ENCODE assay signal across 20 mouse cellular contexts in genomic region chr3:12020181-12020580, GRCm38 (mm10).
"Had no signal": no experiment of that assay in that cellular context is flagged by ENCODE, and none has a peak within 500 bp of the region (broad histone marks: within the 10 kb centered on the region; RNA-seq: fewer than 3 reads in every experiment).

No protein-coding gene starts in this region.

- H3K27ac ChIP-seq: midbrain, embryonic 10.5 days; midbrain, embryonic 12.5 days; neural tube, embryonic 13.5 days; neural tube, embryonic 15.5 days; stomach, embryonic 15.5 days; stomach, postnatal 0 days had no signal

- H3K36me3 ChIP-seq: midbrain, embryonic 10.5 days; midbrain, embryonic 12.5 days; neural tube, embryonic 13.5 days; neural tube, embryonic 15.5 days; stomach, embryonic 15.5 days had no signal

- DNase-seq: lung, adult 18-20 months; lung, embryonic 14.5 days; lung, postnatal 10 days; lung, postnatal 4 days; midbrain, embryonic 14.5 days; retina, postnatal 1 day; right cerebral cortex, adult 18-20 months; right cerebral cortex, postnatal 25 days; right cerebral cortex, postnatal 4 days; spleen, adult 18-20 months; thymus, adult 2 months; thymus, postnatal 25 days; thymus, postnatal 4 days had no signal

- H3K4me3 ChIP-seq: midbrain, embryonic 10.5 days; midbrain, embryonic 12.5 days; myocyte; neural tube, embryonic 13.5 days; neural tube, embryonic 15.5 days; stomach, embryonic 15.5 days had no signal

- H3K9me3 ChIP-seq: midbrain, embryonic 10.5 days; midbrain, embryonic 12.5 days; neural tube, embryonic 13.5 days; neural tube, embryonic 15.5 days; stomach, embryonic 15.5 days had no signal

- H3K4me2 ChIP-seq: lung, embryonic 14.5 days; midbrain, embryonic 12.5 days; neural tube, embryonic 13.5 days; neural tube, embryonic 15.5 days; stomach, embryonic 15.5 days had no signal

- H3K9ac ChIP-seq: lung, embryonic 14.5 days; midbrain, embryonic 12.5 days; neural tube, embryonic 13.5 days; neural tube, embryonic 15.5 days; stomach, embryonic 15.5 days had no signal

- H3K4me1 ChIP-seq: midbrain, embryonic 10.5 days; midbrain, embryonic 12.5 days; neural tube, embryonic 13.5 days; neural tube, embryonic 15.5 days; stomach, embryonic 15.5 days had no signal

- H3K27me3 ChIP-seq: midbrain, embryonic 12.5 days; neural tube, embryonic 13.5 days; neural tube, embryonic 15.5 days; stomach, embryonic 15.5 days had no signal
